Mouse (Mus musculus): ENCODE measurements around the gene Susd1.

DNA sequence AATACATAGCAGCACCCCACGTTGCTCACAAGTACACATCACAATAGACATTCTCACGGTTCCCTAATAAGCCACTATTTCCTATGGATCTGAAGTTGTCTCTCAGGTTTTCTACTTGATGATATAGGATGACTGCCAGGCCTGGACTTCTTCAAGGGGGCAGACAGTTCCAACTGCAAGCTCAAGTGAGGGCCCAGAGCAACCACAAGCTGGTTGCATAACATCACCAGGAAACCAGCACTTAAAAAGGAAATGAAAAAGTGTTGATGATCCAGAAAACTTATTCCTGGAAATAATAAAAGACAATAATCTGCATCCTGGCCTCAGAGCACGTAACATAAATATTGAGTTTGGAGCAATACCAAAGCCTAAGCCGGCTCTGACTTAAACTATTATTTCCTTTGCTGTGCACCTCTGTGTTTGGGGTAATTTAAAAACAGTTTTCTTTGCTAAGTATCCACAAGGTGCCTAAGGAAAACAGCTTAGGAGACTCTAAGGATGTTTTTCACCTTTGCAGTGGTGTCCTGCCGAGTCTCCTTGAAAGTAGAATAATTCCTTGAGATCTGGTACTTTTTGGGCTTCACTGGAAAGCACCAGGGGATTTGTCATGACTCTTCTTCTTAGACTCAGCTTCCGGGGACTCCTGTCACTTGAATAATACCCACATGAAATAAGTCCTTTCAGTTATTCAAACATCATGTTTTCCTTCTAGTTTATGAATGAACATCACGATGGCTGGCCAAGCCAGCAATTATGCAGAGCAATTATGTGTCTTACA is 139.5 kb downstream of the Susd1 start:
- no peak for TF ChIP-seq CTCF (conservative IDR thresholded peaks at IDR 0.05 in 1 of 2, IDR thresholded peaks at IDR 0.05 in 1 of 2; ENCODE audit: low read depth in 2 of 2, low read length in 2 of 2)
- TF ChIP-seq JUND (conservative IDR thresholded peaks at IDR 0.05; ENCODE audit: low read depth, low read length) = no peak
